Mouse (Mus musculus) CH12.LX (cell line): ENCODE measurements around the gene Tbx6. TPM values are rescaled to one million over a fixed set of nuclear protein-coding genes. Genes with fewer than 3 reads are reported as not detected.

ENCODE experiments used
- DNase-seq: peaks from one replicate; pipeline ENCODE4 v3.0.0-alpha.2; 2013; ENCODE audit errors: extremely low read depth
- H3K27ac ChIP-seq: 2 replicates; pipeline ENCODE4 v1.5.1; 2012; ENCODE audit warnings: low read depth, mild to moderate bottlenecking, control low read depth, moderate library complexity; ENCODE audit not compliant: insufficient read depth
- H3K27me3 ChIP-seq: replicated peaks from 2 replicates; pipeline ENCODE3; 2012; ENCODE audit warnings: inconsistent platforms
- H3K36me3 ChIP-seq, 2 experiments: replicated peaks in 1 of 2; 2 replicates each; pipeline versions ENCODE3 to v1.6.1; 2012; ENCODE audit warnings: inconsistent platforms in 1 of 2, low read length in 1 of 2, mild to moderate bottlenecking in 1 of 2, mixed read lengths in 1 of 2, moderate library complexity in 1 of 2; ENCODE audit not compliant: control insufficient read depth in 1 of 2, insufficient read depth in 1 of 2
- H3K4me1 ChIP-seq, 2 experiments: 2 replicates each; pipeline ENCODE4 v1.6.1; 2012; ENCODE audit warnings: inconsistent platforms in 1 of 2, moderate library complexity in 1 of 2; ENCODE audit not compliant: insufficient read depth in 2 of 2, control insufficient read depth in 1 of 2
- H3K4me2 ChIP-seq: 2 replicates; pipeline ENCODE4 v1.6.1; 2012; ENCODE audit warnings: low read depth, mild to moderate bottlenecking, control low read depth; ENCODE audit not compliant: poor library complexity, insufficient read depth, severe bottlenecking
- H3K4me3 ChIP-seq, 3 experiments: fragments of 150-350 bp in 1 of 3; sonication (generic) in 1 of 3; replicated peaks in 1 of 3; 2 replicates each; pipeline versions ENCODE3 to v1.5.1; 2011 to 2012; ENCODE audit warnings: low read depth in 2 of 3, low read length in 2 of 3, mild to moderate bottlenecking in 2 of 3, moderate library complexity in 2 of 3, control low read depth in 1 of 3, improper control_type of control experiment in 1 of 3, inconsistent platforms in 1 of 3, mixed read lengths in 1 of 3; ENCODE audit not compliant: poor library complexity in 1 of 3
- H3K79me2 ChIP-seq: replicated peaks from 2 replicates; pipeline ENCODE4 v1.6.1; 2012; ENCODE audit warnings: mild to moderate bottlenecking, moderate library complexity; ENCODE audit not compliant: control insufficient read depth, poor library complexity, insufficient read depth, severe bottlenecking; ENCODE audit errors: extremely low read depth
- H3K9ac ChIP-seq: 2 replicates; pipeline ENCODE4 v1.6.1; 2012; ENCODE audit warnings: low read depth, mild to moderate bottlenecking, control low read depth, moderate library complexity; ENCODE audit not compliant: insufficient read depth
- H3K9me3 ChIP-seq: replicated peaks from 2 replicates; pipeline ENCODE3; 2012; ENCODE audit warnings: low read length, inconsistent platforms, mixed read lengths
- BHLHE40 ChIP-seq: IDR thresholded peaks from 2 replicates; pipeline ENCODE4 v1.6.1; 2011; ENCODE audit warnings: mild to moderate bottlenecking, low read depth, low read length, improper control_type of control experiment
- CHD1 ChIP-seq: IDR thresholded peaks from 2 replicates; pipeline ENCODE4 v1.6.1; 2012; ENCODE audit warnings: low read depth, low read length, improper control_type of control experiment, inconsistent platforms
- EP300 ChIP-seq: IDR thresholded peaks from 2 replicates; pipeline ENCODE4 v1.6.1; 2011; ENCODE audit warnings: low read length, improper control_type of control experiment
- ETS1 ChIP-seq: conservative IDR thresholded peaks from 2 replicates; pipeline ENCODE4 v1.6.1; 2012; ENCODE audit warnings: low read depth, mild to moderate bottlenecking, inconsistent platforms, low read length, improper control_type of control experiment, moderate library complexity
- IRF4 ChIP-seq: IDR thresholded peaks from 2 replicates; pipeline ENCODE4 v1.6.1; 2014; ENCODE audit warnings: low read depth, mild to moderate bottlenecking, inconsistent platforms, low read length, improper control_type of control experiment
- KAT2A ChIP-seq: IDR thresholded peaks from 2 replicates; pipeline ENCODE4 v1.6.1; 2012; ENCODE audit warnings: low read length, improper control_type of control experiment, inconsistent platforms; ENCODE audit not compliant: insufficient replicate concordance
- MAX ChIP-seq: IDR thresholded peaks from 2 replicates; pipeline ENCODE4 v1.6.1; 2011; ENCODE audit warnings: low read length, improper control_type of control experiment
- MAZ ChIP-seq: IDR thresholded peaks from 2 replicates; pipeline ENCODE4 v1.6.1; 2012; ENCODE audit warnings: low read depth, mild to moderate bottlenecking, inconsistent platforms, low read length, improper control_type of control experiment, moderate library complexity
- MEF2A ChIP-seq: IDR thresholded peaks from 2 replicates; pipeline ENCODE4 v1.6.1; 2014; ENCODE audit warnings: low read depth, mild to moderate bottlenecking, inconsistent platforms, low read length, improper control_type of control experiment, borderline replicate concordance
- MYC ChIP-seq: IDR thresholded peaks from 2 replicates; pipeline ENCODE4 v1.6.1; 2011; ENCODE audit warnings: low read depth, mild to moderate bottlenecking, improper control_type of control experiment, low read length
- NELFE ChIP-seq: IDR thresholded peaks from 2 replicates; pipeline ENCODE4 v1.6.1; 2011; ENCODE audit warnings: low read depth, low read length, improper control_type of control experiment
- NRF1 ChIP-seq: IDR thresholded peaks from 2 replicates; pipeline ENCODE4 v1.6.1; 2014; ENCODE audit warnings: low read depth, mild to moderate bottlenecking, inconsistent platforms, low read length, improper control_type of control experiment, moderate library complexity
- SIN3A ChIP-seq: IDR thresholded peaks from 2 replicates; pipeline ENCODE4 v1.6.1; 2012; ENCODE audit warnings: low read length, improper control_type of control experiment, inconsistent platforms
- TBP ChIP-seq: conservative IDR thresholded peaks from 2 replicates; pipeline ENCODE4 v1.6.1; 2011; ENCODE audit warnings: low read depth, low read length, improper control_type of control experiment
- USF1 ChIP-seq: IDR thresholded peaks from 2 replicates; pipeline ENCODE4 v1.6.1; 2014; ENCODE audit warnings: low read depth, mild to moderate bottlenecking, inconsistent platforms, low read length, improper control_type of control experiment
- ZC3H11A ChIP-seq: IDR thresholded peaks from 2 replicates; pipeline ENCODE4 v1.6.1; 2012; ENCODE audit warnings: low read depth, mild to moderate bottlenecking, inconsistent platforms, low read length, improper control_type of control experiment
- ZMIZ1 ChIP-seq: IDR thresholded peaks from 2 replicates; pipeline ENCODE4 v1.6.1; 2012; ENCODE audit warnings: low read depth, mild to moderate bottlenecking, inconsistent platforms, low read length, improper control_type of control experiment
- ZNF384 ChIP-seq: IDR thresholded peaks from 2 replicates; pipeline ENCODE4 v1.6.1; 2012; ENCODE audit warnings: low read depth, low read length, improper control_type of control experiment, inconsistent platforms
- dilution Hi-C: fragments of 300-500 bp; cut with MboI; formaldehyde crosslinking; loops from 2 replicates; pipeline ENCODE4 v1.14.3; 2020; ENCODE audit warnings: low sequenced_read_pairs; ENCODE audit not compliant: extremely low pct_unique_long_range_greater_than_20kb, extremely low pct_ligation_motif_present
- in situ Hi-C: fragments of 300-500 bp; cut with MboI; formaldehyde crosslinking; loops from 3 replicates; pipeline ENCODE4 v1.14.3; 2019; ENCODE audit warnings: low sequenced_read_pairs, low pct_ligation_motif_present, low pct_unique_long_range_greater_than_20kb, mixed read lengths
- polyA plus RNA-seq: library from polyadenylated mRNA; unstranded; fragments of >175 nt; gene quantifications from 2 replicates; pipeline ENCODE4 v1.2.1, GENCODE M21; 2012; ENCODE audit warnings: low read depth; ENCODE audit not compliant: insufficient read length
- total RNA-seq, 2 experiments: library from RNA; depleted of rRNA; stranded (reverse); fragments of 300-350 nt in 1 of 2; fragments of >200 nt in 1 of 2; gene quantifications; 2 replicates each; pipeline ENCODE4 v1.2.3; 2012 to 2014

Tbx6 gene
- total and polyA plus RNA-seq, 3 experiments = 12.8 to 31.5 (median 15.8) TPM

GRCm38 (mm10) chr7:126766201-126766600 is 15.1 kb upstream of the Tbx6 start, which contains the start of gene Gdpd3:
Gene Gdpd3, plus strand, starts transcription at chr7:126766334.
- no peak for DNase-seq
- Histone ChIP-seq H3K27me3 (no peaks in the 10 kb centered on the region), H3K4me1 (peaks cover 2 to 25% of the 10 kb centered on the region in 2 experiments; a peak in 3 of 4 replicates), H3K9ac (no peak within 1 kb of the TSS), H3K27ac (no peak within 1 kb of the TSS), H3K9me3 (no peaks in the 10 kb centered on the region), H3K79me2 (no peaks in the 10 kb centered on the region), H3K4me2 (no peak within 1 kb of the TSS), H3K36me3 (peaks cover 39 to 90% of the 10 kb centered on the region in 2 experiments), H3K4me3 (no peak within 1 kb of the TSS)
- TF ChIP-seq ETS1 = no peak
- no peak for TF ChIP-seq NRF1
- no peak for TF ChIP-seq SIN3A
- TF ChIP-seq EP300 = no peak
- no peak for TF ChIP-seq MYC
- no peak for TF ChIP-seq BHLHE40
- TF ChIP-seq TBP = no peak
- no peak for TF ChIP-seq IRF4
- TF ChIP-seq USF1 = no peak
- no peak for TF ChIP-seq MAX
- in situ Hi-C loops (no loop called here), dilution Hi-C loops (no loop called here)

- Histone ChIP-seq H3K9me3 (no peaks in the 10 kb centered on the region), H3K36me3 (peaks cover 40 to 88% of the 10 kb centered on the region in 2 experiments), H3K79me2 (no peaks in the 10 kb centered on the region), H3K4me3 (no peak overlapping the region), H3K27ac (no peak overlapping the region), H3K9ac (no peak overlapping the region), H3K27me3 (no peaks in the 10 kb centered on the region)
- no peak for DNase-seq
- in situ Hi-C loops (no loop called here), dilution Hi-C loops (no loop called here)
- TF ChIP-seq KAT2A = no peak
- TF ChIP-seq BHLHE40 = no peak
- TF ChIP-seq MEF2A = no peak
- no peak for TF ChIP-seq MAZ
- no peak for TF ChIP-seq ZNF384
- TF ChIP-seq ETS1 = no peak
- no peak for TF ChIP-seq CHD1
- no peak for TF ChIP-seq ZC3H11A
- no peak for TF ChIP-seq NELFE
- TF ChIP-seq ZMIZ1 = no peak
- no peak for TF ChIP-seq NRF1
- TF ChIP-seq, all 38 proteins: peak for 0
- Histone ChIP-seq H3K4me2 (no peak overlapping the region), H3K4me1 (peaks cover 0 to 18% of the 10 kb centered on the region in 2 experiments; a peak in 2 of 4 replicates)
These were observed 14.3 kb upstream of the Tbx6 start for GRCm38 (mm10) chr7:126767001-126767400.
